Mouse (Mus musculus) erythroblast, embryonic 14.5 days (primary cell): ENCODE data around the gene St14. TPM values are rescaled to one million over a fixed set of nuclear protein-coding genes. Genes with fewer than 3 reads are reported as not detected.

Experiments used
- H3K27me3 ChIP-seq: 2 replicates; pipeline ENCODE4 v1.6.1; 2012; ENCODE audit warnings: inconsistent platforms; ENCODE audit not compliant: control insufficient read depth
- H3K36me3 ChIP-seq: 2 replicates; pipeline ENCODE4 v1.6.1; 2012; ENCODE audit warnings: mild to moderate bottlenecking, inconsistent platforms; ENCODE audit not compliant: control insufficient read depth
- H3K4me1 ChIP-seq: 2 replicates; pipeline ENCODE4 v1.6.1; 2012; ENCODE audit warnings: inconsistent platforms; ENCODE audit not compliant: control insufficient read depth
- H3K4me3 ChIP-seq: replicated peaks from 2 replicates; pipeline ENCODE3; 2012; ENCODE audit warnings: moderate library complexity, mild to moderate bottlenecking, inconsistent platforms
- H3K9me3 ChIP-seq: 2 replicates; pipeline ENCODE4 v1.6.1; 2012; ENCODE audit warnings: low read length, inconsistent platforms, mixed read lengths; ENCODE audit not compliant: control insufficient read depth
- GATA1 ChIP-seq: IDR thresholded peaks from 2 replicates; pipeline ENCODE4 v1.6.1; 2012; ENCODE audit warnings: low read length, inconsistent platforms, mixed read lengths
- TAL1 ChIP-seq: IDR thresholded peaks from 3 replicates; pipeline ENCODE4 v1.6.1; 2012; ENCODE audit warnings: low read length, inconsistent platforms, mixed read lengths
- polyA plus RNA-seq: library from polyadenylated mRNA; stranded (reverse); fragments of >175 nt; gene quantifications from 2 replicates; pipeline ENCODE4 v1.2.3, GENCODE M21; 2012

St14 gene
- polyA plus RNA-seq, 1 experiment: 0.07 TPM

GRCm38 (mm10) chr9:31090081-31091023 lies 41.3 kb downstream of the St14 start:
- H3K9me3 ChIP-seq: no peaks in the 10 kb centered on the region
- TF ChIP-seq GATA1 (no peak), TAL1 (no peak)
- no peaks in the 10 kb centered on the region for H3K36me3 ChIP-seq
- no peaks in the 10 kb centered on the region for H3K27me3 ChIP-seq
- H3K4me3 ChIP-seq: no peak overlapping the region
- H3K4me1 ChIP-seq: no peaks in the 10 kb centered on the region

DNA sequence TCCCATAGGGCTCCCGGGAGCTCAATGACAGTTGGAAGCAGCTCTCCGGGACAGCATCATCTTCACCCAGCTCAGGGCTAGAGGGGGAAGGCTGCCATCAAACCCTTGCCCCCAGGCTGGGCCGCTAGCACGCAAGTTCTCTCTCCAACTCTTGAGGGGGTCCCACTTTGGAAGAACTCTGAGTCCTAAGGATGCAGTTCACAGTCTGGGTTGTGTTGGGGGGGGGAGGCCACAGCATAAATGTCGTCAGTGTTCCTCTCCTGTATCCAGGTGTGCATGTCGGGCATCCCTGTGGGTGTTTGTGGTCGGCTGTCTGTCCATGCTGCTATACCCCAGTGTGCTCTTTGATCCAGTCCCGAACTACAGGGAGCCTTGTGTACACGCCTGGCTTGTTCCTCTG lies 42.1 kb downstream of the St14 start:
- no peak overlapping the region for H3K4me3 ChIP-seq
- H3K36me3 ChIP-seq: no peaks in the 10 kb centered on the region
- no peaks in the 10 kb centered on the region for H3K9me3 ChIP-seq
- TF ChIP-seq GATA1 (no peak), TAL1 (no peak)
- no peaks in the 10 kb centered on the region for H3K27me3 ChIP-seq
- no peaks in the 10 kb centered on the region; the same call in 1 of the 2 replicates for H3K4me1 ChIP-seq

DNA sequence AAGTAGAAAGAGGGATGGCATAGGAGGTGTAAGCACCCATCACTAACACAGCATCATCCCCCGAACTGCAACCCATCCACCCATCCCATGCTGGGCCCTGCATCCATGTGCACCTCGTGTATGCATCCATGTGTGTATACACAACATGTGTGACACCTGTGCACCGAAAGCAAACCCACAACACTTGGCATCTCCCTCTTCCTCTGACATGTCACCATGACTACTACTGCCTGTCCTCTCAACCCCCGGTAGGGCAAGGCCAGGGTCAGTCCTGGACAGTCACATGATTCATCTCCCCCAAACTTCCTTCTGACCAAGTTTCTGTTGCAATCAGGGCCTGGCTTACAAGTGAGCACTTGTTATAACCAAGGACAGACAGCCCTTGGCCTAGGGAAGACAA lies 42.8 kb downstream of the St14 start:
- Histone ChIP-seq H3K27me3 (peaks cover 3% of the 10 kb centered on the region; the same call in 1 of the 2 replicates), H3K9me3 (no peaks in the 10 kb centered on the region), H3K4me3 (no peak overlapping the region), H3K4me1 (peaks cover 5% of the 10 kb centered on the region), H3K36me3 (no peaks in the 10 kb centered on the region)
- TF ChIP-seq TAL1 (no peak), GATA1 (no peak)

GRCm38 (mm10) chr9:31088116-31088515 lies 43.5 kb downstream of the St14 start:
- TF ChIP-seq TAL1 (no peak), GATA1 (no peak)
- Histone ChIP-seq H3K9me3 (no peaks in the 10 kb centered on the region), H3K27me3 (peaks cover 7% of the 10 kb centered on the region; the same call in 1 of the 2 replicates), H3K4me1 (peaks cover 5% of the 10 kb centered on the region), H3K36me3 (no peaks in the 10 kb centered on the region), H3K4me3 (no peak overlapping the region)

DNA sequence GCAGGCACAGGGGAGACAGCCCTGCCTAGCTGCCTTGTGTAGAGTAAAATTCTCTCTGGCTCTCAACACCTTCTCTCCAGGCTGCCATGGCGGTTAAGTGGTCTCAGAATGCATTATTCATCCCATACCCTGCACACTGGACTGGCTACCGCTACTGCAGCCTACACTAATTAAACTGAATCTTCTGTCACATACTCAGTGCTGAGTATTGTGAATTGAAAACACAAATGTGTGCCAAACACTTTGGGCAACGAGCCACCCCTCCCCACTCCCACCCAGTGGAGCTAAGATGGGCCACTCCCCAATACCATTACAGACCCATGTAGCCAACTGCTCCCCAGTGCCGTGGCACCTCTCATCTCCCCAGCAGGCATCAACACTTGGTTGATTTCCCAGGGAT lies 44.2 kb downstream of the St14 start:
- TF ChIP-seq TAL1: no peak
- no peak for TF ChIP-seq GATA1
- Histone ChIP-seq H3K4me3 (no peak overlapping the region), H3K36me3 (no peaks in the 10 kb centered on the region), H3K4me1 (peaks cover 5% of the 10 kb centered on the region), H3K27me3 (peaks cover 7% of the 10 kb centered on the region; the same call in 1 of the 2 replicates), H3K9me3 (no peaks in the 10 kb centered on the region)

DNA sequence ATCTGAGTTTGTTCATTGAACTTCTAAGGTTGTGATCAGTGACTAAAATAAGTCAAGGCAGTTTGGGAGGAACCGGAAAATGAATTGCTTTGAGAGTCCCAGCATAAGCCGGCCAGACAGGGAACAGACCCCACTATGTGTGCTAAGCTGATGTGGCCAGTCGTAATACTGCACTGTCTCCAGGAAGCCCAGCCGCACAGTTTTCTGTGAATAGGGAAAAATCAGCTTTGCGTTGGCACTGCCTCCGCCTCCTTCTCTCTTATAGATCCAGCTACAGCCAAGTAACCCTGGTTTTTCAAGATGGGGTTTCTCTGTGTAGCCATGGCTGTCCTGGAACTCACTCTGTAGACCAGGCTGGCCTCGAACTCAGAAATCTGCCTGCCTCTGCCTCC lies 44.9 kb downstream of the St14 start:
- no peak overlapping the region for H3K4me3 ChIP-seq
- peaks cover 7% of the 10 kb centered on the region; the same call in 1 of the 2 replicates for H3K27me3 ChIP-seq
- peaks cover 7% of the 10 kb centered on the region for H3K4me1 ChIP-seq
- H3K36me3 ChIP-seq: no peaks in the 10 kb centered on the region
- TF ChIP-seq GATA1: no peak
- no peak for TF ChIP-seq TAL1
- H3K9me3 ChIP-seq: no peaks in the 10 kb centered on the region

DNA sequence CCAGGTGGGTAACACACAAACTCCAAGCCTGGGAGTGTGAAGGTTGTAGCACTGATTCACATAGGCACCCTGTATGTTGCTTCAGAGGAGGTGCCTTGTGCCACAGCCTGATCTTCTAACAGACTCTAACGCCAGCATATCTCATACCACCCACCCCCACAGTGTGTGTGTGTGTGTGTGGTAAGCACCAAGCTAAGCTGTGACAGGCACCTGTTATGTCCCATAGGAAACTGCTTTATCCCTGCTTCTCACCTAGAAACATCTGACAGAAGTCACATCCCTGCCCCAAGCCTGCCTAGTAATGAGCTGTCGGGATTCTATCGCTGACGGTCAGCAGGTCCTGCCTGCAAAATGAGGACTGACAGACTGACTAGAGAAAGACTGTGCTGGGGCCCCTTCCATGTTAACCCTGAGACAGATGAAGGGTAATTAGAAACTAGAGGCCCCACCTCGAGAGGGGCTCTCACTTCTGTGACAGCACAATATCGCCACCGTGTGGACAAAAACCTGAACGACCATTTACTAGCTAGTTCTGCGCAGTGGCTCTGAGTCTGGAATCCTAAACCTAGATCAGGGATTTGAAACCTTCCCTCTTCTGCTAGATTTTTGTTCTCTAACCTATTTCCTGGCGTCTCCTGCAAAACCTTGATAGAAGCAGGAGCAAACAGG lies 45.4 kb downstream of the St14 start:
- Histone ChIP-seq H3K4me1 (peaks cover 7% of the 10 kb centered on the region), H3K27me3 (peaks cover 7% of the 10 kb centered on the region; the same call in 1 of the 2 replicates), H3K36me3 (no peaks in the 10 kb centered on the region), H3K9me3 (no peaks in the 10 kb centered on the region), H3K4me3 (no peak overlapping the region)
- TF ChIP-seq GATA1: no peak
- no peak for TF ChIP-seq TAL1

GRCm38 (mm10) chr9:31085556-31085955 lies 46.1 kb downstream of the St14 start:
- H3K27me3 ChIP-seq: peaks cover 7% of the 10 kb centered on the region; the same call in 1 of the 2 replicates
- H3K9me3 ChIP-seq: no peaks in the 10 kb centered on the region
- H3K4me3 ChIP-seq: no peak overlapping the region
- H3K4me1 ChIP-seq: peaks cover 7% of the 10 kb centered on the region
- H3K36me3 ChIP-seq: no peaks in the 10 kb centered on the region
- TF ChIP-seq GATA1 (no peak), TAL1 (no peak)

DNA sequence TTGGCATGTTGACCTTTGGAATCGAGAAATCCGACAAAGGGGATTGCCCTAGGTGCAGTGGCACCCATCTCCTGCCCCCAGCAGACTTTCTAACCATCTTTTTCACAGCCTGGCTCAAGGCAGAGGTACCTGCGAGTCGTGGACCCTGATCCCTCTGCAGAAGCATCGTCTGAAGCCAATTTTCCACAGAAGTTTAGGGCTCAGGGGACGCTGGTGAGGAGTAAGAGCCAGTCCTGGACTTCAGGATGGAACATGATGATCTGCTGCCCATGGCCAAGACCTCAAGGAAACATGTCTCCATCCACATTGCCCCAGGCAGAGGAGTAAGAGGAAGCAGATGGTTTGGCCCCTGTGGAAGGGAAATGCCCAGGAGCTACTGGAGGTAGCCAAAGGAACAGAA lies 48.9 kb downstream of the St14 start:
- no peaks in the 10 kb centered on the region for H3K36me3 ChIP-seq
- H3K4me3 ChIP-seq: no peak overlapping the region
- peaks cover 7% of the 10 kb centered on the region; the same call in 1 of the 2 replicates for H3K27me3 ChIP-seq
- H3K9me3 ChIP-seq: no peaks in the 10 kb centered on the region
- peaks cover 7% of the 10 kb centered on the region for H3K4me1 ChIP-seq
- no peak for TF ChIP-seq TAL1
- no peak for TF ChIP-seq GATA1
